In the genomic region with DNA sequence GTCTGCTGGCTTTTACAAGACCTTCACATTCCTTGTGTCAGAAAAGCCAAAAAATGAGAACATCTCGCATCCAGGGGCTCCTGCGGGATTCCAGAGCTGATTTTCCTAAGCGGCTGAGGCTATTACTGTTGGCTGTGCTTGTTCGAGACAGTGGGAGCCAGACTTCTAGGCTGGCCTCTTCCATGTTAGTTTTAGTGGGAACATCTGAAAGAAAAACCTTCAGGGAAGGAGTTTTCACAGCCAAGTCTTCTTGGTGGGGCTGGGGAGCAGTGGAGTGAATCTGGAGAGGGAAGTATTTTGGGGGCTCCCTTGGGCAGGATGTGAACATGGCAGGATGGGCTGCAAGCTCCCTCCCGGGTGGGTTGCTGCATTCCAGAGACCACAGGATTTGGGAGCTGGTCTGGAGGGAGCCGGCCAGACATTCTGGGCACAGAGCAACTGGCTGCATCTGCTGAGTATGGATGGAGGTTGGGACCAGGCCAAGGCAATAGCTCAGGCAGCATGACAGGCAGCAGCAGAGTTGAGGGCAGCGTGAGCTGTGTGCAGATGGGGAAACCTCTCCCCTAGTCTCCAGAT, we compare ENCODE assay signal across 7 mouse cellular contexts. TPM values are rescaled to one million over a fixed set of nuclear protein-coding genes. Genes with fewer than 3 reads are reported as not detected.
DNase-seq lines count a peak whose midpoint lies in the region; ATAC-seq and TF ChIP-seq lines count a peak whose summit lies in the region.

No protein-coding gene starts in this region.

- peaks cover 25% of the 10 kb centered on the region for H3K4me1 ChIP-seq in megakaryocyte, embryonic 14.5 days
- H3K4me1 ChIP-seq in embryonic facial prominence, embryonic 14.5 days (ENCODE audit: control insufficient read depth, insufficient read depth, low read length) = no peaks in the 10 kb centered on the region
- H3K4me1 ChIP-seq in heart, embryonic 12.5 days (replicated peaks) = peaks cover 22% of the 10 kb centered on the region
- H3K4me1 ChIP-seq in limb, embryonic 14.5 days (ENCODE audit: control insufficient read depth, insufficient read depth, low read length) = 0 out of 2 replicates have a peak, but pooled peaks cover 3% of the 10 kb centered on the region

- ATAC-seq in megakaryocyte, adult 5-6 weeks (ENCODE audit: poor library complexity, severe bottlenecking) = no peak
- ATAC-seq in embryonic facial prominence, embryonic 14.5 days (ENCODE audit: low read depth) = peak; percentile 66; the same call in 1 of the 2 replicates
- ATAC-seq in heart, embryonic 12.5 days (ENCODE audit: insufficient number of reproducible peaks, low FRiP score) = no peak
- ATAC-seq in limb, embryonic 14.5 days (ENCODE audit: low FRiP score, low read depth) = peak; percentile 27; the same call in 1 of the 2 replicates

- H3K9me3 ChIP-seq in megakaryocyte, embryonic 14.5 days = peaks cover 10% of the 10 kb centered on the region
- no peaks in the 10 kb centered on the region for H3K9me3 ChIP-seq in embryonic facial prominence, embryonic 14.5 days (ENCODE audit: control insufficient read depth, low read length)
- no peaks in the 10 kb centered on the region for H3K9me3 ChIP-seq in heart, embryonic 12.5 days (replicated peaks)
- no peaks in the 10 kb centered on the region for H3K9me3 ChIP-seq in limb, embryonic 14.5 days (ENCODE audit: control insufficient read depth, low read length)

- peak overlapping the region; percentile 54; the same call in 1 of the 2 replicates for H3K27ac ChIP-seq in embryonic facial prominence, embryonic 14.5 days (replicated peaks; ENCODE audit: low read depth, low read length)
- H3K27ac ChIP-seq in heart, embryonic 12.5 days (ENCODE audit: poor library complexity, severe bottlenecking) = peak overlapping the region; percentile 50; the same call in 1 of the 2 replicates
- peak overlapping the region; percentile 61 for H3K27ac ChIP-seq in limb, embryonic 14.5 days (replicated peaks; ENCODE audit: low read depth, low read length)

- no peak for TF ChIP-seq POLR2A in limb, embryonic 14.5 days (IDR thresholded peaks at IDR 0.05; ENCODE audit: borderline replicate concordance, extremely low read depth, insufficient read depth, insufficient read length)

- no peak overlapping the region for H3K4me2 ChIP-seq in embryonic facial prominence, embryonic 14.5 days (ENCODE audit: low read depth, low read length)
- H3K4me2 ChIP-seq in heart, embryonic 12.5 days = no peak overlapping the region
- no peak overlapping the region for H3K4me2 ChIP-seq in limb, embryonic 14.5 days (replicated peaks; ENCODE audit: low read depth, low read length, severe bottlenecking)

- 37% methylated on average over 7 of the region's 7 CpGs for WGBS in embryonic facial prominence, embryonic 14.5 days
- 48% methylated on average over 7 of the region's 7 CpGs for WGBS in heart, embryonic 12.5 days
- WGBS in limb, embryonic 14.5 days = 37% methylated on average over 7 of the region's 7 CpGs

- H3K27me3 ChIP-seq in megakaryocyte, embryonic 14.5 days (replicated peaks) = peaks cover 18% of the 10 kb centered on the region
- H3K27me3 ChIP-seq in embryonic facial prominence, embryonic 14.5 days (replicated peaks; ENCODE audit: control insufficient read depth, insufficient read depth, low read length) = no peaks in the 10 kb centered on the region
- H3K27me3 ChIP-seq in heart, embryonic 12.5 days (replicated peaks) = no peaks in the 10 kb centered on the region
- H3K27me3 ChIP-seq in limb, embryonic 14.5 days (ENCODE audit: control insufficient read depth, insufficient read depth, low read length) = no peaks in the 10 kb centered on the region

- H3K9ac ChIP-seq in embryonic facial prominence, embryonic 14.5 days (ENCODE audit: low read depth, low read length) = no peak overlapping the region
- H3K9ac ChIP-seq in heart, embryonic 12.5 days = no peak overlapping the region
- H3K9ac ChIP-seq in limb, embryonic 14.5 days (ENCODE audit: low read depth, low read length, severe bottlenecking) = no peak overlapping the region

- H3K36me3 ChIP-seq in megakaryocyte, embryonic 14.5 days (replicated peaks; ENCODE audit: low read length) = no peaks in the 10 kb centered on the region
- no peaks in the 10 kb centered on the region for H3K36me3 ChIP-seq in embryonic facial prominence, embryonic 14.5 days (ENCODE audit: control insufficient read depth, insufficient read depth, low read length)
- H3K36me3 ChIP-seq in heart, embryonic 12.5 days = no peaks in the 10 kb centered on the region
- H3K36me3 ChIP-seq in limb, embryonic 14.5 days (ENCODE audit: control insufficient read depth, insufficient read depth, low read length) = no peaks in the 10 kb centered on the region

- peak; percentile 89 for DNase-seq in embryonic facial prominence, embryonic 14.5 days (ENCODE audit: low spot score)
- peak; percentile 72 for DNase-seq in limb, embryonic 14.5 days (ENCODE audit: low spot score)
- DNase-seq in testis, postnatal 14 days (ENCODE audit: low spot score) = peak; percentile 48
- no peak for DNase-seq in MN1 (ENCODE audit: low spot score)

- H3K4me3 ChIP-seq in megakaryocyte, embryonic 14.5 days (replicated peaks) = peak overlapping the region; percentile 16
- H3K4me3 ChIP-seq in embryonic facial prominence, embryonic 14.5 days (ENCODE audit: low read depth, low read length) = no peak overlapping the region
- no peak overlapping the region for H3K4me3 ChIP-seq in heart, embryonic 12.5 days
- H3K4me3 ChIP-seq in limb, embryonic 14.5 days (replicated peaks; ENCODE audit: low read length) = no peak overlapping the region

RNA-seq across cellular contexts. Expression of a gene that starts 4.6 kb away (rescaled TPM):
- polyA plus RNA-seq in megakaryocyte, embryonic 14.5 days (2012; ENCODE audit: insufficient read depth, low replicate concordance) = 3.4 and 6.2 TPM in 2 replicates
- total RNA-seq in megakaryocyte, adult 5-6 weeks (2015) = 18.6 and 23.2 TPM in 2 replicates
- total RNA-seq in megakaryocyte, adult 5-6 weeks (2017) = 19.4 and 23.7 TPM in 2 replicates
- 36.1 and 40.3 TPM in 2 replicates for polyA plus RNA-seq in embryonic facial prominence, embryonic 14.5 days (2014; fragmentation: Nextera tagmentation; extraction: Ambion mirVana)
- polyA plus RNA-seq in heart, embryonic 12.5 days (2016; fragmentation: Nextera tagmentation; extraction: Ambion mirVana) = 50.3 and 53.7 TPM in 2 replicates
- 34.3 and 41.9 TPM in 2 replicates for polyA plus RNA-seq in limb, embryonic 14.5 days (2012; rRNA removed)
- polyA plus RNA-seq in limb, embryonic 14.5 days (2014; fragmentation: Nextera tagmentation; extraction: Ambion mirVana) = 31.6 and 39.3 TPM in 2 replicates

Comparison
In these comparisons a context has a peak if more than half of its experiments do, and no peak if none do; other contexts are left out.
1. ATAC-seq: peak in embryonic facial prominence, embryonic 14.5 days (single experiment) and limb, embryonic 14.5 days (single experiment); none in megakaryocyte, adult 5-6 weeks (single experiment) and heart, embryonic 12.5 days (single experiment).
2. Peak in every context shown above with its lines, with median percentiles within 50 percentile points of each other: H3K27ac ChIP-seq.